Mouse (Mus musculus): Measurements from ENCODE around the gene Susd2.

GRCm38 (mm10) chr10:75667911-75668270 is 24.1 kb upstream of the Susd2 start:
- TF ChIP-seq POLR2A (IDR thresholded peaks at IDR 0.05; ENCODE audit: borderline replicate concordance, extremely low read depth, low read depth, low read length) (peak; percentile 49; the same call in 1 of the 2 replicates), CTCF (IDR thresholded peaks at IDR 0.05; ENCODE audit: insufficient read depth, low read length) (no peak)
